Mouse (Mus musculus): ENCODE data around the gene Spag4. TPM values are rescaled to one million over a fixed set of nuclear protein-coding genes. Genes with fewer than 3 reads are reported as not detected.

The Spag4 gene
- under 1 TPM; 0.33 to 0.36 TPM for total RNA-seq (2021)
- long read RNA-seq, experiment 1, result 0 reads
- long read RNA-seq, experiment 2, result 0 reads

DNA sequence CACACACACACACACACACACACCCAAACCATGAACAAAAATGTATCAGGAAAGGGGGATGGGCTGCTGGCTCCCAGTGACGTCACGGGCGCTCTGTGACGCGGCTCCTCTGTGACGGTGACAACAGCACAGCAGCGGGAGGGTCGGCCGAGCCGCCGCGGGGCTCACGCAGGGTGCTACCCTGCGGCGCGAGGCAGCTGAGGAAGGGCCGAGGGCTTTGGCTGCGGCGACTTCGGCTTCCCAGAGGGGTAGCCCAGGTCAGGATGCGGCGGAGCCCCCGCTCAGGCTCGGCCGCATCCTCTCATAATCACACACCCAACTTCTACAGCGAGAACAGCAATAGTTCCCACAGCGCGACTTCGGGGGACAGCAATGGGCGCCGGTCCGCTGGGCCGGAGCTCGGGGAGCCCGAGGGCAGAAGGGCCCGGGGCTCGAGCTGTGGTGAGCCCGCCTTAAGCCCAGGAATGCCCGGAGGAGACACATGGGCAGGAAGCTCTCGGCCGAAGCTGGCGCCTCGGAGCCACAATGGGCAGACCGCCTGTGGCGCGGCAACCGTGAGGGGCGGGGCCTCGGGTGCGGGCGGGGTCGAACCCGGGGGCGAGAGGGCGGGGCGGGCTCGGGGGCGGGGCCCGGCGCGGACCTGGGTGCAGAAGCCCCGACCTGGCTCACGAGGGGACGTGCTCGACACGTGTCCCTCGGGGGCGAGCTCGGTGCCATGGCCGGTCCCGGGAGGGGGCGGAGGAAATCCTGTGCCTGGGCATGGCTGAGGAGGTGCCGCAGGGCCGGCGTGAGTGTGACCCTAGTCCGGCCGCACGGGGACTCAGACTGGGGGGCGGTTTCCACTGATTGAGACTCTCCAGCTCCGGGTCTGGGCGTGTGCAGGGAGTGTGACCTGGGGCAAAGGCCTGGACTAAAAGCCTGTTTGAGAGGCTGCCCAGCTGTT is at the start of gene Spag4:
Spag4 (plus strand) TSS at position 77 of the 943 bp plus-strand sequence.
- no peak for TF ChIP-seq CTCF (IDR thresholded peaks at IDR 0.05)
- intact Hi-C loops (cut with DNase I), result no loop called here
- Histone ChIP-seq H3K27ac (peak within 1 kb of the TSS; percentile 70), H3K4me3 (peak within 1 kb of the TSS; percentile 89)
- peak; percentile 82 for DNase-seq

GRCm38 (mm10) chr2:156018106-156018505 is 46.9 kb upstream of the Spag4 start:
- TF ChIP-seq CTCF (IDR thresholded peaks at IDR 0.05), result no peak
- intact Hi-C loops (cut with DNase I), result no loop called here
- Histone ChIP-seq H3K27ac (no peak overlapping the region), H3K4me3 (no peak overlapping the region)
- DNase-seq, result no peak

GRCm38 (mm10) chr2:156021219-156021618 is 43.8 kb upstream of the Spag4 start:
- intact Hi-C loops (cut with DNase I), result no loop called here
- H3K4me3 ChIP-seq, result no peak overlapping the region
- TF ChIP-seq CTCF (IDR thresholded peaks at IDR 0.05), result no peak
- no peak overlapping the region for H3K27ac ChIP-seq
- DNase-seq, result no peak

GRCm38 (mm10) chr2:156021765-156022164 is 43.2 kb upstream of the Spag4 start:
- intact Hi-C loops (cut with DNase I), result no loop called here
- Histone ChIP-seq H3K4me3 (no peak overlapping the region), H3K27ac (no peak overlapping the region)
- DNase-seq, result no peak
- TF ChIP-seq CTCF (IDR thresholded peaks at IDR 0.05), result no peak

- intact Hi-C loops (cut with DNase I), result no loop called here
- Histone ChIP-seq H3K27ac (no peak overlapping the region), H3K4me3 (no peak overlapping the region)
- TF ChIP-seq CTCF (IDR thresholded peaks at IDR 0.05), result no peak
- no peak for DNase-seq
These were observed 39.5 kb upstream of the Spag4 start for GRCm38 (mm10) chr2:156025482-156025881.

- no peak for DNase-seq
- Histone ChIP-seq H3K4me3 (no peak overlapping the region), H3K27ac (no peak overlapping the region)
- TF ChIP-seq CTCF (IDR thresholded peaks at IDR 0.05), result no peak
- intact Hi-C loops (cut with DNase I), result no loop called here
These were observed 25.6 kb upstream of the Spag4 start for GRCm38 (mm10) chr2:156039390-156039789.

DNA sequence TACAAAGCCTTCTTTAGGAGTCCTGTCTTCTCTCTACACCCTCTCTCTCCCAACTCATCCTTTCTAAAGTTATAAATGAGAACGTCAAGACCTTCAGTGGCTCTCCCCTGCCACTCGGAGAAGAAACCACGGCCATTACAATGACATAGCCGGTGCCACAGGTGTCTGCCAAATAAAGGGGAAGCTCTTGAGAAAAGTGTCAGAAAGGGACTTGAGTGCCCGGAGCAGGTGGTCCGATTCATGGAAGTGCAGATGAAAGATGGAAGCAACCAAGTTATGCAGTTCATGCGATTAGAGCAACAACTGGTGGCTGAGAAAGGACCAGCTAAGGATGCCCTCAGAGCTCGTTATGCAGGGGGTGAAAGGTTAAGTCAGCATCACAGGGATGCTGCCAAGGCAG is 22.1 kb upstream of the Spag4 start:
- intact Hi-C loops (cut with DNase I), result no loop called here
- H3K27ac ChIP-seq, result no peak overlapping the region
- no peak for TF ChIP-seq CTCF (IDR thresholded peaks at IDR 0.05)
- H3K4me3 ChIP-seq, result no peak overlapping the region
- no peak for DNase-seq

DNA sequence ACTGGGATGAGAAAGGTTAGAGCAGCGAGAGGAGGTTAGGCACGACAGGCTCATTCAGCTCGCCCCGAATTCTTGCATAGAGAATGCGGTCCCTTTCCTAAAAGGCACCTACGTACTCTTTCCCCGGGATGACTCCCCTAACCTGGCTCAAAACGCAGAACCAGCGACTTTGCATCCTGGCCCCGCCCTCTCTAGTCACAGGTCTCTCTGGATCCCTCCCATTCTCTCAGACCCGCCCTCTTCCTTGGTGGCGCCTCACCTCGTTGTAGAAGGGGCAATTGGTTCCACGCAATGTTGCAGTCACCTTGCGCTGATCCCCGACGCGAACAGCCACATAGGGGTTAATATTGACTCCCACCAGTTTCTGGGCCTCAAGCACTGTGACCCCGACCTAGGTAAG is 17.0 kb upstream of the Spag4 start:
- Histone ChIP-seq H3K27ac (no peak overlapping the region), H3K4me3 (no peak overlapping the region)
- DNase-seq, result no peak
- intact Hi-C loops (cut with DNase I), result no loop called here
- TF ChIP-seq CTCF (IDR thresholded peaks at IDR 0.05), result no peak

- intact Hi-C loops (cut with DNase I), result no loop called here
- Histone ChIP-seq H3K27ac (no peak within 1 kb of the TSS), H3K4me3 (no peak within 1 kb of the TSS)
- DNase-seq, result no peak
- no peak for TF ChIP-seq CTCF (IDR thresholded peaks at IDR 0.05)
These were observed 12.2 kb upstream of the Spag4 start, which contains the start of gene Fer1l4 for GRCm38 (mm10) chr2:156052816-156053215. TSS of gene Fer1l4 (minus strand) at chr2:156052947.

DNA sequence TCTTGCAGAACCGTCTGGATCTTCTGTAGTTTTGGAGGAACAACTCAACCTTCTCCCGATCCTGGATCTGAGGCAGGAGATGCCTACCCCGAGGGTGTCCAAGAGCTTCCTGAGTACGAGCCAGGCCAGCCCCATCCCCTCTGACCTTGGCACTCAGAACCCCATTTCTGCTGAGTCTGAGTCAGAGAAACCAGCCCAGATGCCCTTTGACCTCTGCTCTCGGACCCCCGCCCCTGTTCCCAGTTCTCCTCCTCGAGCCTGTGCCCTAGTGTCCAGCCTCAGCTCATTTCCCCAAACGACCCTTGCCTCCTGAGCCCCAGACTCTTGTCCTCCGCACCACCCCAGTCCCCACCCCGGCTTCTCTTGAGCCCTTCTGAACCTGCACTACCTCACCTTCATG is 1.2 kb downstream of the Spag4 start:
- DNase-seq, result no peak
- Histone ChIP-seq H3K4me3 (peak overlapping the region; percentile 89), H3K27ac (peak overlapping the region; percentile 70; the same call in 1 of the 2 replicates)
- intact Hi-C loops (cut with DNase I), result no loop called here
- TF ChIP-seq CTCF (IDR thresholded peaks at IDR 0.05), result no peak

DNA sequence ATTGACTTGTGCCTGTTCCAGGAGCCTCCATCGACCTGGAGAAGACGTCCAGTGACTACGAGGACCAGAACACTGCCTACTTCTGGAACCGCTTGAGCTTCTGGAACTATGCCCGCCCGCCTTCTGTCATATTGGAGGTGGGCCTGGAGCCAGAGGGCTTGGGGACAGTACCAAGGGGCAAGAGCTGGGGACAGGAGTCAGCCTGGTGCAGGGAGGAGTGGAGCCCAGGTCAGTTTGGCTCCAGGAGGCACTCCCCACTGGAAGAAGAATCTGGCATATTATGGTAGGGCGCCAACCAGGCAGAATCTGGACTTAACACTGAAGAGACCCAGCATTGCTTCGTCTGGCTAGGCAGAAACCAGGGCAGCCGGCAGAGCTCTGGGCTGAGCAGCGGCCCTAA is 2.9 kb downstream of the Spag4 start:
- TF ChIP-seq CTCF (IDR thresholded peaks at IDR 0.05), result no peak
- H3K4me3 ChIP-seq, result no peak overlapping the region
- intact Hi-C loops (cut with DNase I), result no loop called here
- no peak overlapping the region for H3K27ac ChIP-seq
- no peak for DNase-seq

DNA sequence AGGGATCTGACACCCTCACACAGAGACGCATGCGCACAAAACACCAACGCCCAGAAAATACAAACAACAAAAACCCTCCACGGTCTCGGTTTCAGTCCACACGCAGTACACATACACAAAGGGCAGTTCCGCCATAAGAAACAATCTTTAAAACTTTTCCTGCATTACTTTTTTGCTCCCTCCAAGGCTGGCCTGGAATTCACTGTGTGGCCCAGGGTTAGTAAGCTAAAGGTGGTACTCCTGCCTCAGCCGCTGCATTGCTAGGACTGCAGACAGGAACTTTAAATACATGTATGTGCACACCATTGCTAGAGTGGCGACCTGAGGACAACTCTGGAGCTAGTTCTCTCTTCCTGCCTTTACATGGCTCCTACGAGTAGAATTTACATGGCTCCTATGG is 6.3 kb downstream of the Spag4 start:
- DNase-seq, result no peak
- no peak overlapping the region for H3K4me3 ChIP-seq
- TF ChIP-seq CTCF (IDR thresholded peaks at IDR 0.05), result no peak
- intact Hi-C loops (cut with DNase I), result no loop called here
- no peak overlapping the region for H3K27ac ChIP-seq

DNA sequence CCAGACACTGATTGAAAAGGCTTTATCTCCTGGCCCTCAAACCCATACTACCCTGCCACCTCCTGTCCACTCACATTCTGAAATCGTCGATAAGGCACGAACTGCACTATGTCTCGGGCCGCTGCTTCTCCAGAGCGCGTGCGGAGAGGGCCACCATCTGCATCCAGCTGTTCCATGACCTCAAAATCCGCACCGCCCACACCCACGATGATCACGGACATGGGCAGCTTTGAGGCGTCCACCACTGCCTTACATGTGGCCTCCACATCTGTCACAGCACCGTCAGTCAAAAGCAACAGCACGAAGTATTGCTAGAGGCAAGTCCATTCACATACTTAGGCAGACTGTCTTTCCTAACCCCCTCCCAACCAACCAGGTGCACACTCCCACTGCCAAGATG is 8.8 kb downstream of the Spag4 start:
- Histone ChIP-seq H3K4me3 (no peak overlapping the region), H3K27ac (no peak overlapping the region)
- DNase-seq, result no peak
- intact Hi-C loops (cut with DNase I), result no loop called here
- no peak for TF ChIP-seq CTCF (IDR thresholded peaks at IDR 0.05)

DNA sequence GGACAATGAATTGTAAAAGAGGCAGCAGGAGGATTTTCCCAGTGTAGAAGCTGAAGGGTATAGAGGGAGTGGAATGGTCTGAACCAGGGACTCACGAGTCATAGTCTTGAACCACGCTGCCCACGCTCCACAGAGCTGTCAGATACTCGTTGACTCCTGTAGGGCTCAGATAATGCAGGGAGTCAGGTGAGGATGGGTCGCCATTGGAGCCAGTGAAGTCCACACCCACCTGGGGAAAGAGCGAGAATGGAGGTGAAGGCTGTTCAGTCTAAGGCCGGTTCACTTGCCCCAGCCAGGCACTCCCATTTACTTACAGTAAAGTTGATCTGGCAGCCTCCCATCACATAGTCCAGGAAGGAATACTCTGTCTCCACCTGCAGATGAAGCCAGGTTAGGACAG is 12.5 kb downstream of the Spag4 start:
- DNase-seq, result no peak
- no peak for TF ChIP-seq CTCF (IDR thresholded peaks at IDR 0.05)
- Histone ChIP-seq H3K4me3 (no peak overlapping the region), H3K27ac (no peak overlapping the region)
- intact Hi-C loops (cut with DNase I), result no loop called here
